Mouse (Mus musculus) NIH3T3 (cell line): ENCODE measurements around the gene Rora.

Experiments used
- DNase-seq: peaks from one replicate; pipeline ENCODE4 v3.0.0-alpha.2; 2012; ENCODE audit warnings: low read depth

Gene Rora

DNA sequence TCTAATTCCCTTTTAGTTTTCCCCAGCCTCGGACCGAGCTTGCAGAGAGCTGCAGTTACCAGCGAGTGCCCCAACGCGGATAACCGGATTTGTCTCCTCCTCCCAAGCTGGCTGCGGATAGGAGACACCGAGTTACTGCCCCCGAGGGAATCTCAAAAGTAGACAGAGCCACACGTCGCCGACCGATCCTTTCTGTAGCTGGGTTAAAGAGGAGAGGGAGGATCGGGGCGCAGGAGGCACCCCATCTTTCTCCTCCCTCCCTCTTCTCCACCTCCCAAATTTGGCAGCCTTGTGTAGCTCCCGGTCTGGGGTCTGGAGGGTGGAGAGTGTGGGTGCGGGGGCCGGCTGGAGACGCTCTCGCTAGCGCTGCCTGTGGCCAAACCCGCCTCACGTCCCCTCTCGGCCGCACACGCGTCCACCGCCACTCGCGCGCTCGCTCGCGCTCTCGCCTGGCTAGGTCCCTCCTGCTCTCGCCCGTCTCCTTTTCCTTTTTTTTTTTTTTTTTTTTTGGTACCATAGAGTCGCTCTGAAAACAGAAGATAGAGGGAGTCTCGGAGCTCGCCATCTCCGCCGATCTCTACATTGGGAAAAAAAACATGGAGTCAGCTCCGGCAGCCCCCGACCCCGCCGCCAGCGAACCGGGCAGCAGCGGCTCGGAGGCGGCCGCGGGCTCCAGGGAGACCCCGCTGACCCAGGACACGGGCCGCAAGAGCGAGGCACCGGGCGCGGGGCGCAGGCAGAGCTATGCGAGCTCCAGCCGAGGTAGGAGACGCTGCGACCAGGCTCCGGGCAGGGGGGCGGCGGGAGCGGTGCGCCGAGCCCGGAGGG lies at the start of gene Rora:
Rora (plus strand) TSS at position 576 of the 828 bp plus-strand sequence.
- peak; percentile 76 for DNase-seq

DNA sequence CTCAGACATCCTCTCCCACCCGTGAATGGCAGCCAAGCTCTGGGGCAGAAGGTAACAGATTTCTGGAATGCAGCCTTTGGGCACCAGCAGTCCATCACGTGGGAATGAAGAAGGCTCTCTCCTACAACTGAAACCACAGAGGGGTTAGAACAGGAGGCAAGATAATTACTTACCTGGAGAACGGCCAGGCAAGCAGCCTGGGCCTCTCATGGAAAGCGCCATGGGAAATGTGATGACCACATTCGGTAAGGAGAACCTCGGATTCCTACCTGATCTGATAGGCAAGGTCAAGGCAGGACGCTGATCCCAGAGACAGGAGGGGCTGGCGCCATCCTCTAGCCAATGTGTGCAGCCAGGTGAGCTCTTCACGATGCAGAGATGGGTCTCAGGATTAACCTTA lies 39.6 kb upstream of the Rora start:
- DNase-seq, result no peak

DNA sequence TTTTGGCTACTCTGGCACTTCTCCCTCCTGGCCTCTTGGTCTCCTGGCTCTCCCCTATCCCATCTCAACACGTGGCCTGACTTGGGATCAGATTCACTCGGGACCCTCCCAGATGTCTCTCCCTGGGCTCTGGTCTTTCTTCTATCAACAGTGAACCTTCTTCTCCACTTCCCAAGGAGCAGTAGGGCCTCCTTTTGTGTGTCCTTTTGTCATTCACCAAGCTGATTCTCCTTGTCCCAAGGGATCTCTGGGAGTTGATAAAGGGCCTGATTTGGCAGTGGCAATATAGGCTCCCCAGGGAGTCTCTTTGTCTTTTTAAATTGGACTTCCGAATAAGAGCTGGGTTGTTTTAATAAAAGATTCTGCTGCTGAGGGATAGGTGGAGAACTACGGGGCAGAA lies 36.5 kb upstream of the Rora start:
- no peak for DNase-seq

DNA sequence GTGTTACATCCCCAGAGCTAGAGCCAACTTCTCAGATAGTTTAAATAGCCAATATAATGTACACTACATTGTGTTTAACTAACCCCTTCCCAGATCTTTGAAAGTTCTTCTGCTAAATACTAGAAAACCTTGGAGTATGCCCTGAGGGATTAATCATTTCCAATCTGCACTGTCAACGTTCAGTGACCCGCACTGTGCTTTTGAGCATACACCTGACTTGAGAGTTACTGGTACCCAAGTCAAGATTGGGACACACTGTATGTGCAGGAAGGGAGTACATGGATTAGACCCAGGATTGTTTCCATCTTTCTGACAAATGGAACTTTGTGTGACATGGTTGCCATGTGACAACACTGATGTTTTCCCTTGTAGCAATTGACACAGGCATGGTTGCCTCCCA lies 33.5 kb upstream of the Rora start:
- no peak for DNase-seq

DNA sequence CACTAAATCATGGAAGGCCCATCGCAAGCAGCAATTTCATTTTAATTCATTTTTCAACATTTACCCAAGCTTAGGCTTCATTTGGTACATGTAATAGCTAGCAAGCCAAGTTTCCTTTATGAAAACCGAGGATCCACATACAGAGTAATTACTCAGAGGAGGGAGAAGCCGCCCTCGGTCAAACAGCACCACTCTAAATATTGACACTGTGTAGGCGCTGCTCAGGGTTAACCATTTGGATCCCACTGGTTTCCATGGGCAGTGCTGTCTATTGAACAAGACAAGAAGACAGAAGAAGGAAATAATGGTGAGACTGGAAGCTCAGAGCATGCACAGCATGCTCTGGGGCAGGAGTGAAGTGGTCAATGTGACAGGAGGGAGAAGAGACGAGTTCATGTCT lies 33.1 kb upstream of the Rora start:
- DNase-seq, result no peak

DNA sequence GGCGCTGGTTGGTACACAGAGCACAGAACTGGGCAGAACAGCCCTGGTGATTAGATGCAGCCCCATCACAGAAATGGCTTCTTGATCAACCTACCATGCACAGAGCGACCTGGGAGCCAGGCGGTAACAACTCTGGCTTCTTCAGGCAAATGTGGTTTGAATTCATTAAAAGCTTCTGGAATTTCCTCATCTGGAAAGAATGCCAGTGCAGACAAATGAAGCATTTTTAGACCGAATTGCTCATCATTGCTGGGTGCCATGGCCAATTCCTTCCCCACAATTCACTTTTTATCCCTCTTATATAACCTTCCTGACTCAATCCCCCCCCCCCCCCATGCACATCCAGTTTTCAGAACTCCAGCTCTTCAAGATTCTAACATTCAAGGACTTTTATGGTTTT lies 28.6 kb upstream of the Rora start:
- no peak for DNase-seq

DNA sequence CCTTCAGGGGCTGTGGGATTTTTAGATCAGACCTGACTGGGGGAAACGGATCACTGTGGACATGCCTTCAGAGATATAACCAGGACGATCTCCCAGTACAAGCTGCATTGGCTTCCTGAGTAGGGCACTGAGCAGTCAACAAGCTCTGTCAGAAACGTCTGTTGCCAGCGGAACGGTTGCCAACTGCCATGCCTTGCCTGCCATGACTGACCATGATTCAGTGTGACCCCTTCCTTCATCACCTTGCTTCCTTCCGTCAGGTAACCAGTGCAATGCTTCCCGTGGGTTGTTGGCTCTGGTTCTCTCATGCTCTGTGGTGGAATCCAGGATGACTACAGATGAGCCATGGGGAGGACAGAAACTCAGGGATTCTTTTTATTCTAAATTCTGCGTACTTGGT lies 16.3 kb upstream of the Rora start:
- DNase-seq, result no peak

DNA sequence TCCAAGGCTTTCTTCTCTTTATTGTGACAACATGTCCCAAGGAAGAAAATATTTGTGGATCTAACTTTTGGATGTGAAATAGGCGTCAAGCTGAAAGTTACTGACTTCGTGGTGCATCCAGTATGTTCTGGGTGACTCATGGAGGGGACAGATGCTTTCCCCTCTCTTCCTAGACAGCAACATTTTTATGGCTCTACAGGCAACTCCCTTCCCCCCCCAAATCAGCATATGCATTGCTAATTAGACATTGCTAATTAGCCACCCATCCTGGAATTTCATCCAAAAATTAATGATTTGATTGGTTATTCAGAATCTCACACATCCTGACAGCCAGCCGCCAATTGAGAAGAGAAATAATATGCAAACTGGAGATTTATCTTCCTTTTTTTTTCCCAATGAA lies 12.5 kb upstream of the Rora start:
- no peak for DNase-seq

DNA sequence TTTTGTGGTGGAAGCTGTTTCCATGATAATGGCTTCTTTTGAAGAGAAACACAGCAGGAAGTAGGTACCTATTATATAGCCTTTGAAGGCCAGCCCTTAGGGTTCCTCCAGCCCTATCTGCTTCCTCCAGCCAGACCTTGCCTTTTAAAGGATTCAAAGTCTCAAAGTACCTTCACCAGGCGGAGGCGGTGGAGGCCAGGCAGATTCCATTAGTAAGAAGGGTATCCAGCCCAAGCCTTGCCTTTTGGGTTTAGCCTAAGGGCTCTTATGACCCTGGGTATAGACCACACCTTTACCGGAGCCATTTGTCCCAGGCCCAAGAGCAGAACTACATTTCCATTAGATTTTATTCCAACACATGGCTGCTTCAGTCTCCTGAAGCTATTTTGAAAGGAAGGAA lies 5.5 kb upstream of the Rora start:
- DNase-seq, result no peak

DNA sequence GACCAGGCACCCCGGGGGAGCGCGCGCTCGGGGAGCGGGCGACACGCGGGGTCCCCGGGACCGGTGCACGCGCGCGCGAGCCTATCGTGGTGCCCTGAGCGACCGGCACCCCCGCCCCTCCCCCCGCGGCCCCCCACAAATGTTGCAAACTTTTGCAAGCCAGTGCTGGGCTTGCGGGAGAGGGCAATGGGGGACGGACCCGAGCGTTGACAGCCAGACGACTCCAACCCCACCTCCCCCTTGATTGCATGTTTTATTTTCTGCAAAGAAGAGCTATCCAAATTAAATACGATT lies 400 bp downstream of the Rora start:
- no peak for DNase-seq

DNA sequence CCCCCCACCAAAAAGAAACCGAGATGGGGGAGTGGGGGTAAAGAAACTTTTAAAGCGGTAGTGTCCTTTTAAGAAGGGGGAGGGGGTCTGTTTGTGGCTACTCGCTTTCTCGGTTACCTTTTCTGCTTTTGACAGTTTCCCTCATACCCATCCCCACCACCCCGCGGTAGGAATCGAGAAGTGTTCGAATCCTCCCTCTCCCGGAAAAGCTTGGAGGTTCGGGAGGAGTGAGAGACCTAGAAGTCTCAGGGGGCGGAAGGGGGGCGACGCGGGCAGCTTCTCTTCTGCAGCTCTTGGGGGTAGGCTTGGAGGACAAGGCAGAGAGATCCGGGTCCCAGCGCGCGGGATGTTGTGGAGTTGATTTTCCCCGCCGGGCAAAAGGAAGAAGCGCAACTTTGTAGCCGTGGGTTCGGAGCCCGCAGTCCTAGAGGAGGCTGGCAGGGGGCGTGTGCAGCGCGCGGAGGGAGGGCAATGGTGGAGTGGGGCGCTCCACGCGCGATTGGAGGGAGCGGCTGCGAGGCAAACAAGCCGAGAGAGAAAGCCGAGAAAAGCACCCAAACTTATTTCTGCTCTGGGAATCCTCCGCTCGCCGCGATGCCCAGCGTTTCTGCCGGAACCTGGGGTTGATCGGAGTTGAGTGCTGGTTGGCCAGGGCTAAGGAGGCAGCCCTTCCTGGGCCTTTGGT lies 889 bp downstream of the Rora start:
- peak; percentile 41 for DNase-seq

DNA sequence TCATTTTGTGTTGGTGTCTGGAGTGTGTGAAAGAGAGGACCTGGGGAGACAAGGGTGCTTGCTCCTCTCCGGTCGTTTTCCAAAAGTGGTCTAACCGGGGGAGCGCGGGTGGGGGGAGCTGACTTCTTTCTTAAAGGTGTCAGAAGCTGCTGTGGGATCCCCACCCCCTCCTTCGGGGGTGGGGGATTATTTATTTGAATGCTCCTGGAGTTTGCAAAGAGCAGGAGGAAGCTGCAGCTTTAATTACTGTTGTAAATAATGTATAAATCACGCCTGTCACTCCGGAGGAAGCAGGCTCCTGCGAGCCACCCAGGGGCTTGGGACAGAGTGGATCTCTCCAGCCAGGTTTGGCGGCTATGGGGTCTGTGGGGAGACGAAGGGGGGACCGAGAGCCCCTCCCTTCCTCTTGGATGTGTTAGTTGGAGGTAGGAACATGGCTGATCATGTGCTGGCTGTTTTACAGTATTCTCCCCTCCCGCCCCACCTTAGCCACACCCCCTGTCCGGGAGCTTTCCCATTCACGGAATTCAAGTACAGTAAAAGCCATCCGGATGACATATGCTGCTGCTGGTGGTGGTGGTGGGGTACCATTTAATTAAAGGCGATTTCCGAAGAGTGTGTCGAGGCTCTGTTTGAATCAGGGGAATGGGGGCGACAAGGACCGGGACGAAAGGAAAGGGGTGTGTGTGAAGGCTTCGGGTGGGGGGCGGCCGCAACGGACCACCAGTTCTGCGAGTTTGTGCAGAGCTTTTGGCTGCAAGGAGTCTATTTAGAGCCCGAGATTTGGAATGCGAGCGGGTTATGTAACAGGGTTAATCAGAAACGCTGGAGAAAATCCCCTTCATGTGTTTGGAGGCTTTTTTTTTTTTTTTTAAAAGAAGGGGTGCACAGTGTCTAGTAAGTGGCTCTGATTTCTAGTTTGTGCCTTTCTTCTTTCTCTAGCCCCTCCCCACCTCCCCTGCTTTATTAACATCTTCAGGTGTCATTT lies 1.7 kb downstream of the Rora start:
- DNase-seq, result peak; percentile 27

DNA sequence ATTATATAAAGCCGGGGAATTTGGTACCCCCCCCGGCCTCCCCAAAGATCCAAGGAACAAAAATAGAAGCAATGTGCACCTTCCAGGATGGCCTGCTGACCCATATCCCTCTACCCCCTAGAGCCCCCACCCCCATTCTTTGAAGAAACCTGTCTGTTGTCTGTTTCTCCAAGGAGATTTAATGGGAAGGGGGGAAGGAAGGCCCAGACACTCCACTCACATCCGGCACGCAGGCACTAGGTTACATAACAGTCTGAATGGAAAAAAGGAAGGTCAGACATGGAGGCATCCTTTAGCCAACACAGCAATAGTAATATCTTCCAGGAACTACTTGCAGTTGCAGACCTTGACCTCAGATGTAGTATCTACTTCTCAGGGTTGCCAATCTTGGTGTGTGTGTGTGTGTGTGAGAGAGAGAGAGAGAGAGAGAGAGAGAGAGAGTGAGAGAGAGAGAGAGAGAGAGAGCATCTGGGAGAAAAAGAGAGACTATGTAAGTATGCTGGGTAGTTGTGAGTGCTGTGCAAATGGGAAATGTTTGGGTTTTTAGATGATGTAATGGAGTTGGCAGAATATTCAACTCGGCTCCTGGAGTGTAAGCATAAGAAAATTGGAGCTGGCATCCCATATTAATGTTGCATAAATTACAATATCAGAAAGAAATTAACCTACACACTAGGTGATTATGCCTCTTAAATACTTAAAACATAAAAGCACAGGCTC lies 2.6 kb downstream of the Rora start:
- no peak for DNase-seq

DNA sequence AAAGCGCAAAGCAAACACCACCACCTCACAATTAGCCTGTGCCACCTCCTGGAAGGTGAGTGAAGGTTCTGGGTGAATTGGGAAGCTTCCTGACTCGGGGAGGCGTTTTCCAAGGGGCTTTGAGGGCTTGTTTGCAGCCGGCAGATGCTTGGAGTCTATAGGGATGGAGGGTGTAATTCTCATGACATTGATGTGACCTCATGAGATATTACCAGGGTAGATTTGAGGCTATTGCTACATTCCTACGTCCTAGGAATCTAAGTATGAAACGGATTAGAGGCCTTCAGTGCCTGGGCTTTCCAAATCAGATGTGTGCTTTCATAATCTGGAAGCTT lies 3.2 kb downstream of the Rora start:
- no peak for DNase-seq

DNA sequence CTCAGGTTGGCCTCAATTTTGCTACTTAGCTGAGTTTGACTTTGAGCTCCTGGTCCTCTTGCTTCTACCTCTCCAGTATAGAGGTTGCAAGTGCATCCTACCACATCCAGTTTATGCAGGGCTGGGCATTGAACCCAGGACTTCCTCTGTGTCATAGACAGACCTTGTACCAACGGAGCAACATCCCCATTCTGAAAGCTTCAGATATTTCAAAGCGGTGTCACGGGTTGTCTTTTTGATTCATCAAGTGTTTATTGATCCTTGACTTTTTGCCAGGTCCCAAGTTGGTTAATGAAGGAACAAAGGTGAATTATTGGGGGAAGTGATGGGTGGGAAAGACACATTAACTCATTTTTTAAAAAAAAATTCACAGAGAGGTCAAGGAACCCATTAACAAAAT lies 17.1 kb downstream of the Rora start:
- DNase-seq, result no peak

DNA sequence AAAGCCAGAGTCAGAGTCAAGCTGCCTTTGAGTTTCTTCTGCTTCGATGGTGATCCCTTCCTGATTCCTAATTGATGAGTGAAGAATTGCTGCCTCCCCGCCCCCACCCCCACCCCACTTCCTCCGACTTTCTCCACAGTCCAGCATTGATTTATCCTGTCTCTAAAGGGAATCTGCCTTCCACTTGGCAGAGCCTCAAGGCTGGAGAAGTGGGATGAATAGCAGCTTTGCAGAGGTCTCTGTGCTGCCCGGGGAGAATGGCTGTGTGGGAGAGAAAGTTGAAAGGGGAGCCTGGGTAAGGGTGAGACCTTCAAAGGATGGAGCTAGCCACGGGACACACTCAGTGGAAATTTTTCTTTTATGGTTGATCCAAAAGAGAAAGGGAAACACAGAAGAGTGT lies 18.9 kb downstream of the Rora start:
- DNase-seq, result no peak

DNA sequence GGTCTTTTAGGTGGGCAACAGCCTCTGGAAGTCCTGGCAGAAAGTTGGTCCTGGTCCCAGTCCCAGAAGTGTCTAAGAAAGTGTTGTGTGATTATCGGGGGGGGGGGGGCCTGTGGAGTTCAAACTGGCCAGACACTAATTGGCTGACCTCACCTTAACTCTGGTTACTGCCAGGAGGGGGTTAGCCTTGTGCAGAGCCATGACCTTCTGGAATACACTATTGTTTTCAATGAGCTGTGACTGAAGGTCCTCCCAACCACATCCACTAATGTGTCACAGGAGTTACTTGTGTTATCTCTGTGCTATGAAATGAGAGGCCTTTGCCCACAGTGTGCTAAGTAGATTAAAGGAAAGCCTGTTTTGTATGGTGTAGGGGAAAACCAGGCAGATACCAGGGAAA lies 19.6 kb downstream of the Rora start:
- DNase-seq, result no peak

DNA sequence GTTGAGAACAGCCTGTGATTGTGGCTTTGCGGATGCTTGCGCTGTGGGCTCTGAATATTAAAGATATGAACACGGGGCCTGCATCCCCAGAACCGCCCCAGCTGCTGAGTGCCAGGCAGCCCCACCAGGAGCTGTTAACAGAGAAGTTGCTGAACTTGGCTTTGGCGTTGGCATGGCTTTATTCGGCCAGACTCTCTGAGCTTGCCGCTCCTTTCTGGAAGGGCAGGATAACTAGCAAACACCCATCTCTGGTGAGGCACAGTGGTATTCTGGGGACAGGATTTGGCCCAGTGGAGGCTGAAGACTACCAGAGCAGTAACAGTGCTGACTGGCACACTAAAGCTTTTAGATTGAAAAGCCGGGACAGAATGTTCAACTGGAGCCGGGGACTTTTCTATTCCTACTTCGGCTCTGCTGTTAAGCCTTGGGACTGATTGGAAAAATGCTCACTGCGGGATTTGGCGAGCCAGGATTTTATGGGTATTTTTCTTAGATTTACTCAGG lies 26.3 kb downstream of the Rora start:
- DNase-seq, result no peak

DNA sequence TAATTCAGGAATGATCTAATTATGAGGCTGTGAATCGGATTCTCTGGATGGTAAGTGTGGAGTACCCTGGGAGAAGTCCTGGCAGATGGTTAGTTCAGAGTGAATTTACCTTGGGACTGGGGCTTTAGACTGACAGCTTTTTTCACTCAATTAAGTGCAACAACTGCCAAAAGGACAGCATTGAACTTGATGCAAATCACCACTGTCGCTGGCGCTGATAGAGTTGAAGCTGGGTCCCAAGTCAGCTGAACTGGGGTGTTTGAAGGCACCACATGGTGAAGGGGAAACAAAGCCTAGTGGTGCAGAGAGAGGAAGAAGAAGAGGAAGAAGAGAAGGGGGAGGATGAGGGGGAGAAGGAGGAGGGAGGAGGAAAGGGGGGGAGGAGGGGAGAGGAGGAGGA lies 30.4 kb downstream of the Rora start:
- no peak for DNase-seq

DNA sequence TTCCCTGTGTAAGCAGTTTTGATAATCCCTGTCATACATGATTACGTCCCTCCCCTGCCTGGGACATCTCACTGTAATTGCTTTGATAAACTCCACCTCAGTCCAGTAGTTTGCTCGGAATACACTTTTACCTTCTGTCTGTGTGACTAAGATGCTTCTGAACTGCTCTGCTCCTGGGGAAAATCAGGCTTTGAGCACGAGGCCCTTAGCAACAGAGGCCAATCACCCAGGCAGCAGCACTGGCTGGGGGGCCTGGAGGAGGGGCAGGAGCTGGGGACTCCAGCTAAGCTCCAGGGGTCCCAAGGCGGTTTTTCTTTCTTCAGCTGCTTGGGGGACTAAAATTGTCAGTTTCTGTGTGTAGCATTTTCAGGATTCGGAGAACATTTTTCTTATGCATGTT lies 32.0 kb downstream of the Rora start:
- no peak for DNase-seq

DNA sequence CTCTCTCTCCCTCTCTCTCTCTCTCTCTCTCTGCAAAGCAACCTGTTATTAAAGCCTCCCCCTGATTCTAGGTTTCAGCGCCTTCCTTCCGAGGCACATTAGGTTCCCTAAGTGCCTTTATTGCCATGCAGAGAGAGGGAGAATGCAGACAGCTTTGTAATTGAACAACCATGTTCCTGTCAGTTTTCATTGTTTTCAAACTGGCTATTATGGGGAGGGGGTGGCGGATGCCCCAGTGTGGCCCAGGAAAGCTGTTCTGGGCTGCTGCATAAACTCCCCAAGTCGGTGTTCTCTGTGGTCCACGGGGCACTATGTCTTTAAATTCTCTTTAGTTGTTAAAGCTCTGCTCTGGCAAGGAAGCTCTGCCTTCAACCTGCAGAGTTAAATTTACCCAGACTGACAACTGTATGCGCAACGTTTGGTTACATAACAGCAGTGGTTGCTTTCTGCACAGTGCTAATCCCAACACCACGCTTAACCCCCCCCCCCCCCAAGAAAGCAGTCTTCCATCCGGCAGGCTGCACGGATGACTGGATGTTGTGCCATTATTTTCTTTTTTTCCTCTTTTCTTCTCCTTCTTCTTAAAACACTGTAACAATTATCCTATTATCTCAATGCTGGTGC lies 33.8 kb downstream of the Rora start:
- no peak for DNase-seq

DNA sequence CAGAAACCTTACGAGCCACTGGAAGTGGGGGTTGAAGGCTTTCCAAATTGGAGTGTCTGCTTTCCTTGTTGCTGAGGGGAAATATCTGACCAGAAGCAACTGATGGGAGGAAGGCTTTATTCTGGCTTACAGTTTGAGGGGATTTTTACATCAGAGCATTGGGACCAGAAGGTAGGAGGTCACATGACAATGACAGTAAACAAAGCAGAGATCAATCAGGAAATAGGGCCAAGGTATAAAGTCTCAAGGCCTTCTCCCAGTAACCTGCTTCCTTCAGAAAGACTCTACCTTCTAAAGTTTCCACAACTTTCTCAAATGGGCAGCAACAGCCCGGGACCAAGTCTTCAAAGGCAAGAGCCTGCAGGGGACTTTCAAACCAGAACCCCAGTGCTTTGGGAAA lies 34.6 kb downstream of the Rora start:
- DNase-seq, result no peak
